Mouse (Mus musculus) MEL (cell line): ENCODE results near the gene Lims1.

Experiments
- BHLHE40 ChIP-seq: IDR thresholded peaks from 2 replicates; pipeline ENCODE4 v1.6.1; 2012; ENCODE audit warnings: low read depth, mild to moderate bottlenecking, inconsistent platforms, low read length, improper control_type of control experiment, borderline replicate concordance
- CTCF ChIP-seq, 3 experiments: IDR thresholded peaks in 2 of 3; conservative IDR thresholded peaks in 1 of 3; 2 replicates each; pipeline ENCODE4 v1.5.1; 2011 to 2012; ENCODE audit warnings: low read length in 3 of 3, low read depth in 2 of 3, mild to moderate bottlenecking in 2 of 3, improper control_type of control experiment in 1 of 3, inconsistent platforms in 1 of 3, mixed read lengths in 1 of 3, moderate library complexity in 1 of 3; ENCODE audit not compliant: control insufficient read depth in 1 of 3, insufficient read depth in 1 of 3, poor library complexity in 1 of 3, severe bottlenecking in 1 of 3
- E2F4 ChIP-seq: IDR thresholded peaks from 2 replicates; pipeline ENCODE4 v1.6.1; 2011; ENCODE audit warnings: low read depth, low read length, improper control_type of control experiment, borderline replicate concordance
- ELF1 ChIP-seq: IDR thresholded peaks from 2 replicates; pipeline ENCODE4 v1.6.1; 2014; ENCODE audit warnings: low read depth, mild to moderate bottlenecking, inconsistent platforms, low read length, improper control_type of control experiment, moderate library complexity
- GABPA ChIP-seq: IDR thresholded peaks from 2 replicates; pipeline ENCODE4 v1.6.1; 2012; ENCODE audit warnings: low read depth, mild to moderate bottlenecking, inconsistent platforms, low read length, improper control_type of control experiment, moderate library complexity
- KAT2A ChIP-seq: conservative IDR thresholded peaks from 2 replicates; pipeline ENCODE4 v1.6.1; 2012; ENCODE audit warnings: low read depth, low read length, improper control_type of control experiment, inconsistent platforms
- MXI1 ChIP-seq: IDR thresholded peaks from 2 replicates; pipeline ENCODE4 v1.6.1; 2011; ENCODE audit warnings: mild to moderate bottlenecking, low read depth, low read length, improper control_type of control experiment
- POLR2A ChIP-seq, 2 experiments: IDR thresholded peaks; 2 replicates each; pipeline ENCODE4 v1.6.1; 2011 to 2012; ENCODE audit warnings: low read length in 2 of 2, mild to moderate bottlenecking in 2 of 2, control low read depth in 1 of 2, improper control_type of control experiment in 1 of 2, low read depth in 1 of 2, moderate library complexity in 1 of 2; ENCODE audit not compliant: control insufficient read depth in 1 of 2, insufficient read depth in 1 of 2, poor library complexity in 1 of 2
- POLR2AphosphoS5 ChIP-seq: IDR thresholded peaks from 2 replicates; pipeline ENCODE4 v1.6.1; 2012; ENCODE audit warnings: low read depth, borderline replicate concordance, mild to moderate bottlenecking, inconsistent platforms, low read length, moderate library complexity, mixed read lengths
- RCOR1 ChIP-seq: IDR thresholded peaks from 2 replicates; pipeline ENCODE4 v1.6.1; 2012; ENCODE audit warnings: low read depth, mild to moderate bottlenecking, inconsistent platforms, low read length, improper control_type of control experiment
- SIN3A ChIP-seq: IDR thresholded peaks from 2 replicates; pipeline ENCODE4 v1.6.1; 2012; ENCODE audit warnings: low read length, improper control_type of control experiment, inconsistent platforms
- ZNF384 ChIP-seq: IDR thresholded peaks from 2 replicates; pipeline ENCODE4 v1.6.1; 2012; ENCODE audit warnings: low read depth, mild to moderate bottlenecking, inconsistent platforms, low read length, improper control_type of control experiment

DNA sequence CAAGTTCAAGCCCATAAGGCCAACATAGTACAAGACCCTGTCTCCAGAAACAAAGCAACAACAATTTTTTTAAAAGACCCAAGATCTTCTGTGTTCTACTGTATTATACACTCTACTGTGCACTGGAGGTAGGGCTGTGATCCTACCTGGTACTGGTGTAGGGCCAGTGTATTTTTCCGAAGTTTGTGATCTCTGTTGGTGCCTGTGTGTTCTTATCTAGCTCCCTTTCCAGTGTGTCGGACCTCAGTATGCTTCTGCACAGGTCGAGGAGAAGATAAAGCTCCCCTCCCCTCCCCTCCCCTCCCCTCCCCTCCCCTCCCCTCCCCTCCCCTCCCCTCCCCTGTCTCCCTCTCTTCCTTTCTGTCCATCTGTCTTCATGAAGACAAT is 46.4 kb downstream of the Lims1 start:
- TF ChIP-seq CTCF (IDR thresholded peaks at IDR 0.05 in 2 of 3, conservative IDR thresholded peaks at IDR 0.05 in 1 of 3; ENCODE audit: control insufficient read depth in 1 of 3, insufficient read depth in 1 of 3, low read depth in 2 of 3, low read length in 3 of 3, poor library complexity in 1 of 3, severe bottlenecking in 1 of 3), result no peak
- no peak for TF ChIP-seq ZNF384
- no peak for TF ChIP-seq MXI1
- TF ChIP-seq SIN3A, result 0 out of 2 replicates have a peak, but pooled peaks have one; percentile 8
- no peak for TF ChIP-seq POLR2A (IDR thresholded peaks at IDR 0.05; ENCODE audit: control insufficient read depth in 1 of 2, insufficient read depth in 1 of 2, low read depth in 1 of 2, low read length in 2 of 2, poor library complexity in 1 of 2)
- TF ChIP-seq BHLHE40, result no peak
- no peak for TF ChIP-seq ELF1
- TF ChIP-seq E2F4, result no peak
- TF ChIP-seq RCOR1, result no peak
- no peak for TF ChIP-seq POLR2AphosphoS5
- TF ChIP-seq KAT2A, result no peak
- no peak for TF ChIP-seq GABPA
